Mouse (Mus musculus): Measurements from ENCODE around the gene Slco2a1. TPM values are rescaled to one million over a fixed set of nuclear protein-coding genes. Genes with fewer than 3 reads are reported as not detected.

The Slco2a1 gene
- polyA plus RNA-seq, 1 experiment, result 0.12 TPM

GRCm38 (mm10) chr9:103068769-103069168 lies 80.3 kb downstream of the Slco2a1 start:
- Histone ChIP-seq H3K36me3 (ENCODE audit: control insufficient read depth, insufficient read depth) (no peaks in the 10 kb centered on the region), H3K4me3 (no peak overlapping the region), H3K4me2 (ENCODE audit: low read depth) (no peak overlapping the region), H3K79me2 (ENCODE audit: control insufficient read depth, insufficient read depth) (no peaks in the 10 kb centered on the region), H3K27me3 (ENCODE audit: control insufficient read depth, insufficient read depth, insufficient read length) (no peaks in the 10 kb centered on the region), H3ac (ENCODE audit: control insufficient read depth, insufficient read length) (no peak overlapping the region)
- TF ChIP-seq MAX (IDR thresholded peaks at IDR 0.05; ENCODE audit: low read depth) (no peak), TCF3 (IDR thresholded peaks at IDR 0.05; ENCODE audit: insufficient read length, low read depth) (no peak), POLR2A (IDR thresholded peaks at IDR 0.05; ENCODE audit: insufficient read length, low read depth) (no peak), MYOG (IDR thresholded peaks at IDR 0.05; ENCODE audit: control insufficient read depth in 1 of 3, insufficient read depth in 1 of 3, insufficient read length in 2 of 3, low read depth in 2 of 3) (no peak), SRF (IDR thresholded peaks at IDR 0.05; ENCODE audit: control insufficient read depth, insufficient read length, low read depth) (no peak), E2F4 (IDR thresholded peaks at IDR 0.05; ENCODE audit: insufficient read depth) (no peak), MYOD1 (IDR thresholded peaks at IDR 0.05; ENCODE audit: control insufficient read depth in 1 of 3, insufficient read length in 2 of 3, low read depth in 2 of 3) (no peak)

GRCm38 (mm10) chr9:103071541-103072203 lies 83.2 kb downstream of the Slco2a1 start:
- Histone ChIP-seq H3K36me3 (ENCODE audit: control insufficient read depth, insufficient read depth) (no peaks in the 10 kb centered on the region), H3K4me3 (no peak overlapping the region), H3K79me2 (ENCODE audit: control insufficient read depth, insufficient read depth) (no peaks in the 10 kb centered on the region), H3ac (ENCODE audit: control insufficient read depth, insufficient read length) (no peak overlapping the region), H3K27me3 (ENCODE audit: control insufficient read depth, insufficient read depth, insufficient read length) (no peaks in the 10 kb centered on the region), H3K4me2 (ENCODE audit: low read depth) (no peak overlapping the region)
- TF ChIP-seq E2F4 (IDR thresholded peaks at IDR 0.05; ENCODE audit: insufficient read depth), result no peak
- TF ChIP-seq MYOG (IDR thresholded peaks at IDR 0.05; ENCODE audit: control insufficient read depth in 1 of 3, insufficient read depth in 1 of 3, insufficient read length in 2 of 3, low read depth in 2 of 3), result no peak
- no peak for TF ChIP-seq TCF12 (IDR thresholded peaks at IDR 0.05; ENCODE audit: insufficient read depth, poor library complexity, severe bottlenecking)
- no peak for TF ChIP-seq POLR2AphosphoS2 (IDR thresholded peaks at IDR 0.05; ENCODE audit: insufficient read length, low read depth)

- Histone ChIP-seq H3K4me3 (no peak overlapping the region), H3K4me2 (ENCODE audit: low read depth) (peak overlapping the region; percentile 63), H3K79me2 (ENCODE audit: control insufficient read depth, insufficient read depth) (no peaks in the 10 kb centered on the region), H3K36me3 (ENCODE audit: control insufficient read depth, insufficient read depth) (no peaks in the 10 kb centered on the region), H3K27me3 (ENCODE audit: control insufficient read depth, insufficient read depth, insufficient read length) (no peaks in the 10 kb centered on the region), H3ac (ENCODE audit: control insufficient read depth, insufficient read length) (no peak overlapping the region)
- TF ChIP-seq MYOG (IDR thresholded peaks at IDR 0.05; ENCODE audit: control insufficient read depth in 1 of 3, insufficient read depth in 1 of 3, insufficient read length in 2 of 3, low read depth in 2 of 3), result no peak
- TF ChIP-seq POLR2AphosphoS2 (IDR thresholded peaks at IDR 0.05; ENCODE audit: insufficient read length, low read depth), result no peak
- no peak for TF ChIP-seq MYOD1 (IDR thresholded peaks at IDR 0.05; ENCODE audit: control insufficient read depth in 1 of 3, insufficient read length in 2 of 3, low read depth in 2 of 3)
- no peak for TF ChIP-seq E2F4 (IDR thresholded peaks at IDR 0.05; ENCODE audit: insufficient read depth)
- no peak for TF ChIP-seq REST (IDR thresholded peaks at IDR 0.05; ENCODE audit: insufficient read depth, insufficient read length)
- TF ChIP-seq MAX (IDR thresholded peaks at IDR 0.05; ENCODE audit: low read depth), result no peak
Measured at GRCm38 (mm10) chr9:103072204-103072599, 83.7 kb downstream of the Slco2a1 start.

- Histone ChIP-seq H3K36me3 (ENCODE audit: control insufficient read depth, insufficient read depth) (no peaks in the 10 kb centered on the region), H3K79me2 (ENCODE audit: control insufficient read depth, insufficient read depth) (no peaks in the 10 kb centered on the region), H3K27me3 (ENCODE audit: control insufficient read depth, insufficient read depth, insufficient read length) (no peaks in the 10 kb centered on the region), H3K4me2 (ENCODE audit: low read depth) (peak overlapping the region; percentile 63), H3ac (ENCODE audit: control insufficient read depth, insufficient read length) (no peak overlapping the region), H3K4me3 (no peak overlapping the region)
- no peak for TF ChIP-seq POLR2A (IDR thresholded peaks at IDR 0.05; ENCODE audit: insufficient read length, low read depth)
- peak in 2 of 3 experiments; percentile 84 to 94 for TF ChIP-seq MYOD1 (IDR thresholded peaks at IDR 0.05; ENCODE audit: control insufficient read depth in 1 of 3, insufficient read length in 2 of 3, low read depth in 2 of 3)
- TF ChIP-seq CEBPB (IDR thresholded peaks at IDR 0.05; ENCODE audit: insufficient read depth, poor library complexity, severe bottlenecking), result no peak
- TF ChIP-seq REST (IDR thresholded peaks at IDR 0.05; ENCODE audit: insufficient read depth, insufficient read length), result no peak
- no peak for TF ChIP-seq USF1 (IDR thresholded peaks at IDR 0.05; ENCODE audit: low read depth)
- TF ChIP-seq MYOG (IDR thresholded peaks at IDR 0.05; ENCODE audit: control insufficient read depth in 1 of 3, insufficient read depth in 1 of 3, insufficient read length in 2 of 3, low read depth in 2 of 3), result peak in 2 of 3 experiments; percentile 49 to 72
- no peak for TF ChIP-seq E2F4 (IDR thresholded peaks at IDR 0.05; ENCODE audit: insufficient read depth)
- TF ChIP-seq MAX (IDR thresholded peaks at IDR 0.05; ENCODE audit: low read depth), result no peak
- TF ChIP-seq SRF (IDR thresholded peaks at IDR 0.05; ENCODE audit: control insufficient read depth, insufficient read length, low read depth), result no peak
- TF ChIP-seq TCF3 (IDR thresholded peaks at IDR 0.05; ENCODE audit: insufficient read length, low read depth), result no peak
- peak; percentile 12 for TF ChIP-seq TCF12 (IDR thresholded peaks at IDR 0.05; ENCODE audit: insufficient read depth, poor library complexity, severe bottlenecking)
Measured at GRCm38 (mm10) chr9:103072926-103073515, 84.5 kb downstream of the Slco2a1 start.

- Histone ChIP-seq H3K27me3 (ENCODE audit: control insufficient read depth, insufficient read depth, insufficient read length) (no peaks in the 10 kb centered on the region), H3K4me2 (ENCODE audit: low read depth) (no peak overlapping the region)
- TF ChIP-seq POLR2A (IDR thresholded peaks at IDR 0.05; ENCODE audit: insufficient read length, low read depth) (no peak), POLR2AphosphoS2 (IDR thresholded peaks at IDR 0.05; ENCODE audit: insufficient read length, low read depth) (no peak), REST (IDR thresholded peaks at IDR 0.05; ENCODE audit: insufficient read depth, insufficient read length) (no peak), CEBPB (IDR thresholded peaks at IDR 0.05; ENCODE audit: insufficient read depth, poor library complexity, severe bottlenecking) (no peak)
Measured at GRCm38 (mm10) chr9:103076836-103077531, 88.5 kb downstream of the Slco2a1 start.

More at GRCm38 (mm10) chr9:103076836-103077531, 88.5 kb downstream of the Slco2a1 start:
- no peak overlapping the region for H3K4me3 ChIP-seq
- H3ac ChIP-seq (ENCODE audit: control insufficient read depth, insufficient read length), result no peak overlapping the region
- no peaks in the 10 kb centered on the region for H3K36me3 ChIP-seq (ENCODE audit: control insufficient read depth, insufficient read depth)
- no peaks in the 10 kb centered on the region for H3K79me2 ChIP-seq (ENCODE audit: control insufficient read depth, insufficient read depth)
